Mouse (Mus musculus) heart, postnatal 4 days (tissue): ENCODE data around the gene Trem1. TPM values are rescaled to one million over a fixed set of nuclear protein-coding genes. Genes with fewer than 3 reads are reported as not detected.

Experiments used
- DNase-seq: peaks from one replicate; pipeline ENCODE4 v3.0.0; 2021
- total RNA-seq, 2 experiments: library from RNA; stranded (reverse); gene quantifications; 2 replicates each; pipeline ENCODE4 v1.2.3; 2021

Gene Trem1
- under 1 TPM in 1 of 2 experiments, not detected in 1; 0.09 TPM for total RNA-seq

GRCm38 (mm10) chr17:48232518-48232917 lies at the start of gene Trem1:
Gene Trem1 (plus strand): TSS chr17:48232768.
- no peak for DNase-seq

GRCm38 (mm10) chr17:48185252-48185651 lies 47.3 kb upstream of the Trem1 start:
- DNase-seq, result no peak

GRCm38 (mm10) chr17:48192366-48192765 lies 40.2 kb upstream of the Trem1 start:
- DNase-seq, result no peak

- no peak for DNase-seq
These were observed 29.5 kb upstream of the Trem1 start for GRCm38 (mm10) chr17:48203086-48203485.

- no peak for DNase-seq
These were observed 20.0 kb upstream of the Trem1 start for GRCm38 (mm10) chr17:48212596-48212995.

- no peak for DNase-seq
These were observed 19.1 kb upstream of the Trem1 start for GRCm38 (mm10) chr17:48213511-48213910.

- DNase-seq, result no peak
These were observed 17.1 kb upstream of the Trem1 start for GRCm38 (mm10) chr17:48215429-48215828.

- no peak for DNase-seq
These were observed 1.9 kb upstream of the Trem1 start for GRCm38 (mm10) chr17:48230680-48231079.

- DNase-seq, result no peak
These were observed 1.2 kb downstream of the Trem1 start for GRCm38 (mm10) chr17:48233789-48234188.

- DNase-seq, result no peak
These were observed 2.0 kb downstream of the Trem1 start for GRCm38 (mm10) chr17:48234550-48234949.

GRCm38 (mm10) chr17:48235773-48236370 lies 3.3 kb downstream of the Trem1 start:
- no peak for DNase-seq

GRCm38 (mm10) chr17:48237621-48238020 lies 5.1 kb downstream of the Trem1 start:
- DNase-seq, result no peak

GRCm38 (mm10) chr17:48247221-48247928 lies 14.8 kb downstream of the Trem1 start, which contains the start of gene Trem3:
Gene Trem3 (plus strand): TSS chr17:48247777.
- no peak for DNase-seq

GRCm38 (mm10) chr17:48249039-48249438 lies 16.5 kb downstream of the Trem1 start:
- no peak for DNase-seq

- DNase-seq, result no peak
These were observed 16.9 kb downstream of the Trem1 start for GRCm38 (mm10) chr17:48249501-48249900.

- no peak for DNase-seq
These were observed 18.1 kb downstream of the Trem1 start for GRCm38 (mm10) chr17:48250631-48251030.

- DNase-seq, result no peak
These were observed 24.0 kb downstream of the Trem1 start for GRCm38 (mm10) chr17:48256575-48256974.

- no peak for DNase-seq
These were observed 29.3 kb downstream of the Trem1 start for GRCm38 (mm10) chr17:48261868-48262267.

GRCm38 (mm10) chr17:48263741-48264362 lies 31.3 kb downstream of the Trem1 start, which contains the start of gene Treml4:
Gene Treml4 (plus strand): TSS chr17:48264295.
- no peak for DNase-seq

GRCm38 (mm10) chr17:48264662-48265061 lies 32.1 kb downstream of the Trem1 start:
- no peak for DNase-seq

- DNase-seq, result no peak
These were observed 33.6 kb downstream of the Trem1 start for GRCm38 (mm10) chr17:48266138-48266537.

GRCm38 (mm10) chr17:48266610-48267304 lies 34.2 kb downstream of the Trem1 start:
- DNase-seq, result no peak

GRCm38 (mm10) chr17:48267591-48267990 lies 35.0 kb downstream of the Trem1 start:
- no peak for DNase-seq
